Mouse (Mus musculus) ES-E14 (cell line): ENCODE data around the gene Gm44596.
"Not testable (repeated sequence)": the region's sequence is repeated elsewhere in the genome, so short reads cannot be mapped to it uniquely, and the experiment has no call there.

Source experiments
- HCFC1 ChIP-seq: IDR thresholded peaks from 2 replicates; pipeline ENCODE4 v1.6.1; 2012; ENCODE audit warnings: low read length, inconsistent platforms, borderline replicate concordance; ENCODE audit not compliant: insufficient read depth
- MAFK ChIP-seq: IDR thresholded peaks from 2 replicates; pipeline ENCODE4 v1.6.1; 2014; ENCODE audit warnings: mild to moderate bottlenecking, low read depth, low read length, inconsistent platforms; ENCODE audit not compliant: insufficient read depth
- ZC3H11A ChIP-seq: IDR thresholded peaks from 2 replicates; pipeline ENCODE4 v1.6.1; 2012; ENCODE audit warnings: low read depth, mild to moderate bottlenecking, inconsistent platforms, low read length, borderline replicate concordance

DNA sequence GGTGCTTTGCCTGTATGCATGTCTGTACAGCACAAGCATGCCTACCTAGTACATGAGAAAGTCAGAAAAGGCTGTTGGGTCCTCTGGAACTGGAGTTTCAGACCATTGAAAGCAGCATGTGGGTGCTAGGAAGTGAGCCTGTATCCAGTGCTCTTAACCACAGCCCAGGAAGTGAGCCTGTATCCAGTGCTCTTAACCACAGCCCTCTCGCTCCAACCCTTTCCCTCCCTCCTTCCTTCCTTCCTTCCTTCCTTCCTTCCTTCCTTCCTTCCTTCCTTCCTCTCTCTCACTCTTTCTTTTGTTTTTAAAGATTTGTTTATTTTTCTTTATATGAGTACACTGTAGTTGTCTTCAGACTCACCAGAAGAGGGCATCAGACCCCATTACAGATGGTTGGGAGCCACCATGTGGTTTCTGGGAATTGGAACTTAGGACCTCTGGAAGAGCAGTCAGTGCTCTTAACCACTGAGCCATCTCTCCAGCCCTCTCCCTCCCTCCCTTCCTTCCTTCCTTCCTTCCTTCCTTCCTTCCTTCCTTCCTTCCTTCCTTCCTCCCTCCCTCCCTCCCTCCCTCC lies 5.4 kb downstream of the Gm44596 start:
- TF ChIP-seq MAFK, ZC3H11A, HCFC1: not testable (repeated sequence)
